Mouse (Mus musculus): ENCODE data around the gene Fscn2. TPM values are rescaled to one million over a fixed set of nuclear protein-coding genes. Genes with fewer than 3 reads are reported as not detected.

Fscn2 gene
- polyA plus RNA-seq, 1 experiment = 1.7 TPM

DNA sequence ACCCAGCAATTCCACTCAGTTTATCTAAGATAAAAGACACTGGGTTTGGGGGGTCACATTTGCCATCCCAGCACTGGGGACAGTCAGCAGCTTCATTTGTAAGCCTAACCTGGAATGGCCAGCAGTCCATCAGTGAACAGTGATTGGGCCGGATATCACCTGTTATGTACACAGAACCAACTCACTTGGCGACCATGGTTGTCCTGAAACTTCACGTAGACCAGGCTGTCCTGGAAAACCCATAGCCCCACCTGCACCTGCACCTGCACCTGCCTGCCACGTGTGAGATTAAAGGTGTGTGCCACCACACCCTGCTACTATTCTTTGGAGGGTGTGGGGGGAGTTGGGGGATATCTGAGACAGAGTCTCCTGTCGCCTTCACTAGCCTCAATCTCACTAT, 42.0 kb upstream of the Fscn2 start:
- H3K9me3 ChIP-seq = 0 out of 2 replicates have a peak, but pooled peaks cover 4% of the 10 kb centered on the region
- H3K27me3 ChIP-seq (replicated peaks) = no peaks in the 10 kb centered on the region
- H3K36me3 ChIP-seq (replicated peaks; ENCODE audit: low read length) = no peaks in the 10 kb centered on the region
- no peak for TF ChIP-seq GATA1 (IDR thresholded peaks at IDR 0.05; ENCODE audit: borderline replicate concordance, low read length)
- TF ChIP-seq FLI1 (IDR thresholded peaks at IDR 0.05; ENCODE audit: low read length) = no peak
- H3K4me3 ChIP-seq (replicated peaks) = no peak overlapping the region
- peaks cover 30% of the 10 kb centered on the region for H3K4me1 ChIP-seq

DNA sequence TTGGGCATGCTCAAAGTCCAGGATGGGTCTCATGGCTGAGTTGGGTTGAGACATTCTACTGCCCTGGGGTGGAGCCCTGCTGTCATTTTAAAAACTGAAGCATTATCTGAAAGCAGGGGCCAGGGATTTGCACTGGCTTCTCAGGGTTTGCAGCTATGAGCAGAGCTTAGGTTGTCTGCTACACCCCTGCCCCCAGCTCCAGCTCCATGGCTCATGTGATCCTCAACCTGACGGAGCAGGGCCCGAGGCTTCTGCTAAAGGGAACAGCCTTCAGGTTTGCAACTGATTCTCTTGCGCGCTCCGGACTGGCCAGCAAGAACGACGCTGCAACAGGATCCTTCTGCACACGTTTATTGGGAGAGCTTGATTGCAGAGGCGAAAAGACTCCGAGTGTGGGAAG, 41.2 kb upstream of the Fscn2 start:
- Histone ChIP-seq H3K4me1 (peaks cover 22% of the 10 kb centered on the region), H3K27me3 (replicated peaks) (no peaks in the 10 kb centered on the region), H3K4me3 (replicated peaks) (no peak overlapping the region), H3K9me3 (0 out of 2 replicates have a peak, but pooled peaks cover 4% of the 10 kb centered on the region), H3K36me3 (replicated peaks; ENCODE audit: low read length) (no peaks in the 10 kb centered on the region)
- TF ChIP-seq FLI1 (IDR thresholded peaks at IDR 0.05; ENCODE audit: low read length) (no peak), GATA1 (IDR thresholded peaks at IDR 0.05; ENCODE audit: borderline replicate concordance, low read length) (no peak)

DNA sequence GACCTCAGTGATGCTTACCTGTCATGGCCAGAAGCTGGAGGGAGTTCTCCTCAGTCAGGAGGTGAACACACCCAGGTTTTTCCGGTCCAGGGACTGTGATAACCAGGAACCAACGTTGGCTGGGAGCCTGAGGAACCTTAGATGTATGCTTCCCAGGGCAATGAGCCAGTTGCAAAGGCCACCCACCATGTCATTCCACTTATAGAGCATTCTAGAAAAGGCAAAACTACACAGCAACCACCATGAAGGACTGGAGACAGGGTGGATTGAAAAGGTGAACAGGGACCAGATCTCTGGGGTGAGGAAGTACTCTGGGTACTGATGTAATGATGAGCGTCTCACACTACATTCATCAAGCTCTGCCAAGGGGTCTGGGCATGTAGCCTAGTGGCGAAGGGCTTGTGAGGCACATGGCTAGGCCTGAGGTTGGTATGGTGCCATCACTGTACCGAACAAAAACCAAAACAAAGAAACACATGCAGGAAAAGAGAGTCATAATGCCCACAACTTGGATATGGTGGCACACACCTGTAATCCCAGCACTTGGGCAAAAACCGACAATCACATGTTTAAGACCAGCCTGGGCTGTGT, 25.8 kb upstream of the Fscn2 start:
- H3K36me3 ChIP-seq (replicated peaks; ENCODE audit: low read length) = no peaks in the 10 kb centered on the region
- no peaks in the 10 kb centered on the region for H3K27me3 ChIP-seq (replicated peaks)
- H3K4me3 ChIP-seq (replicated peaks) = no peak overlapping the region
- no peak for TF ChIP-seq FLI1 (IDR thresholded peaks at IDR 0.05; ENCODE audit: low read length)
- TF ChIP-seq GATA1 (IDR thresholded peaks at IDR 0.05; ENCODE audit: borderline replicate concordance, low read length) = no peak
- H3K9me3 ChIP-seq = peaks cover 15% of the 10 kb centered on the region
- H3K4me1 ChIP-seq = peaks cover 15% of the 10 kb centered on the region

GRCm38 (mm10) chr11:120337447-120337846, 23.9 kb upstream of the Fscn2 start:
- H3K4me1 ChIP-seq = peaks cover 15% of the 10 kb centered on the region
- no peak overlapping the region for H3K4me3 ChIP-seq (replicated peaks)
- H3K9me3 ChIP-seq = peaks cover 18% of the 10 kb centered on the region
- no peak for TF ChIP-seq FLI1 (IDR thresholded peaks at IDR 0.05; ENCODE audit: low read length)
- TF ChIP-seq GATA1 (IDR thresholded peaks at IDR 0.05; ENCODE audit: borderline replicate concordance, low read length) = no peak
- no peaks in the 10 kb centered on the region for H3K36me3 ChIP-seq (replicated peaks; ENCODE audit: low read length)
- no peaks in the 10 kb centered on the region for H3K27me3 ChIP-seq (replicated peaks)

- Histone ChIP-seq H3K9me3 (peaks cover 18% of the 10 kb centered on the region), H3K4me1 (peaks cover 16% of the 10 kb centered on the region)
Measured at GRCm38 (mm10) chr11:120338786-120339185, 22.5 kb upstream of the Fscn2 start.

DNA sequence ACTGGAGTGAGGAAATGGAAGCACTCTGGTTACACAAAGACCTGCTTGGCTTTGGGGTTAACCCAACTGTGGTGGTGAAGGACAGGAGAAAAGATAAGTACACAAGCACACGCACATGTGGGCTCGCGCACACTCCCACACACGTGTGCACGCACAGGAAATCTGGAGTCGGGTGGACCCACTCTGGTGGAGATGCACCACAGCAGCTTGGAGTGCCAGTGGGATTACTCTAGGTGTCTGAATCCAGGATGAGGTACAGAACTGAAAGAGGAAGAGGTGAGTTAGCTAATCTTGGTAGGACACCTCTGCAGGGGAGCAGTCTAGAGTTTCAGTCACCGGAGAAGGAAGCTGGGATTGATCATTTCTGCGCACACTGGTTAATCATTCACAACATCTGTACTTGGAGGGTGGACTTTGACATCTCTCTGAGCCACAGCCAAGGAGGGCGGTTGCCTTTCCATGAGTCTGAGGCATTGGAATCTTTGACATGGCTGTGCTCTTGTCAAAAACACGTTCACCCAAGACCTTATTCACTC, 21.3 kb upstream of the Fscn2 start:
- no peaks in the 10 kb centered on the region for H3K27me3 ChIP-seq (replicated peaks)
- H3K4me3 ChIP-seq (replicated peaks) = no peak overlapping the region
- H3K36me3 ChIP-seq (replicated peaks; ENCODE audit: low read length) = peaks cover 6% of the 10 kb centered on the region
- TF ChIP-seq FLI1 (IDR thresholded peaks at IDR 0.05; ENCODE audit: low read length) (no peak), GATA1 (IDR thresholded peaks at IDR 0.05; ENCODE audit: borderline replicate concordance, low read length) (no peak)
- peaks cover 14% of the 10 kb centered on the region; the same call in 1 of the 2 replicates for H3K9me3 ChIP-seq
- peaks cover 19% of the 10 kb centered on the region for H3K4me1 ChIP-seq

More at GRCm38 (mm10) chr11:120338786-120339185, 22.5 kb upstream of the Fscn2 start:
- Histone ChIP-seq H3K4me3 (replicated peaks) (no peak overlapping the region), H3K27me3 (replicated peaks) (no peaks in the 10 kb centered on the region), H3K36me3 (replicated peaks; ENCODE audit: low read length) (no peaks in the 10 kb centered on the region)
- TF ChIP-seq FLI1 (IDR thresholded peaks at IDR 0.05; ENCODE audit: low read length) (no peak), GATA1 (IDR thresholded peaks at IDR 0.05; ENCODE audit: borderline replicate concordance, low read length) (no peak)

DNA sequence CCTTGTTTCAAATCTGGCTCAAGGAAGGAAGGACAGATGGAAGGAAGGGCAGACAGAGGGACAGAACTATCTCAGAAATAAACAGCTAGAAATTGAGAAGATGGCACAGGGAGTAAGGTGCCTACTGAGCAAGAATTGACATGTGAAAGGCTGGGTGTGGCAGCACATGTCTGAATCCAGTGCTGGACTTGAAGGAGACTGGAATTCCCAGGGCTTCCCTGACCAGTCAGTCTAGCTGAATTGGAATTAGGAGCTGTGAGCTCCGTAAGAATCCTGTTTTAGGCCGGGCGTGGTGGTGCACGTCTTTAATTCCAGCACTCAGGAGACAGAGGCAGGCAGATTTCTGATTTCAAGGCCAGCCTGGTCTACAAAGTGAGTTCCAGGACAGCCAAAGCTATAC, 19.7 kb upstream of the Fscn2 start:
- TF ChIP-seq FLI1 (IDR thresholded peaks at IDR 0.05; ENCODE audit: low read length) (no peak), GATA1 (IDR thresholded peaks at IDR 0.05; ENCODE audit: borderline replicate concordance, low read length) (no peak)

GRCm38 (mm10) chr11:120342656-120343160, 18.6 kb upstream of the Fscn2 start:
- Histone ChIP-seq H3K4me3 (replicated peaks) (no peak overlapping the region), H3K36me3 (replicated peaks; ENCODE audit: low read length) (peaks cover 23% of the 10 kb centered on the region), H3K27me3 (replicated peaks) (no peaks in the 10 kb centered on the region), H3K4me1 (peaks cover 22% of the 10 kb centered on the region), H3K9me3 (peaks cover 7% of the 10 kb centered on the region; the same call in 1 of the 2 replicates)
- no peak for TF ChIP-seq GATA1 (IDR thresholded peaks at IDR 0.05; ENCODE audit: borderline replicate concordance, low read length)
- no peak for TF ChIP-seq FLI1 (IDR thresholded peaks at IDR 0.05; ENCODE audit: low read length)

More for the DNA sequence above, 19.7 kb upstream of the Fscn2 start:
- H3K9me3 ChIP-seq = peaks cover 7% of the 10 kb centered on the region; the same call in 1 of the 2 replicates
- H3K4me3 ChIP-seq (replicated peaks) = no peak overlapping the region
- H3K27me3 ChIP-seq (replicated peaks) = no peaks in the 10 kb centered on the region
- peaks cover 21% of the 10 kb centered on the region for H3K4me1 ChIP-seq
- H3K36me3 ChIP-seq (replicated peaks; ENCODE audit: low read length) = peaks cover 16% of the 10 kb centered on the region

DNA sequence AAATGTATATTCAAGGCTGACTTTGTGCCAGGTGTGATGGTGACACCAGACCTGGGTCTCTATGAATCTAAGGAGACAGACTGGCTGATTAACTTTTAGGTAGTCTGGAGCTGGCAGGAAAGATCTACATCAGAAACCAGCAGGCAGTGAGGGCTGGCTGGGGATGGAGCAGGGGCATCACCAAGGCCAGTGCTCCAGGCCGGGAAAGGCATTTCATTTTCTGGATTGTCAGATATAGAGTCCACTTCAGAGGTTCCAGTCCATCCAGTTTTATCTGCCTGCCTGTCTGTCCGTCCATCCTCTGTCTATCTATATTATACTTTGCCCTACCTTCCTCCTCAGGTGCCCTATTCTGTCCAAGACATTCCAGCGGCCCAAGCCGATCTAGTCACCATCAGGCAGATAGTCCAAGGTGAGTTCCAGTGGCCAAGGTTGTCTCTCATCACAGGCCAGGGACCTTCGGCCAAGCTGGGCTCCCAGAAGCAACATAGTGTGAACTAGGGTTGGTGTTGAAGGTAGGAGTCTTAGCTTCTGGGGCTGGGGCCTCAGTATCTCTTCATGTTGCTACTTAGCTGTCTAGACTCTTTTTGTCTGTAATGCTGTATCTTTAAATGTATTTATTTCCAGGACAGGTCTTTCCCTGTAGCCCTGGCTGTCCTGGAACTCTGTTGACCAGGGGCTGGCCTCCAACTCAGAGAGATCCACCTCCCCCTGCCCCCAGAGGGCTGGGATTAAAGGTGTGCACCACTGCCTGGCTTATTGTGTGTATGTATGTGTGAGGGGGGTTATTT, 17.6 kb upstream of the Fscn2 start:
- H3K4me3 ChIP-seq (replicated peaks) = peak overlapping the region; percentile 8
- H3K4me1 ChIP-seq = peaks cover 22% of the 10 kb centered on the region
- no peak for TF ChIP-seq GATA1 (IDR thresholded peaks at IDR 0.05; ENCODE audit: borderline replicate concordance, low read length)
- no peak for TF ChIP-seq FLI1 (IDR thresholded peaks at IDR 0.05; ENCODE audit: low read length)
- peaks cover 28% of the 10 kb centered on the region for H3K36me3 ChIP-seq (replicated peaks; ENCODE audit: low read length)
- peaks cover 7% of the 10 kb centered on the region; the same call in 1 of the 2 replicates for H3K9me3 ChIP-seq
- H3K27me3 ChIP-seq (replicated peaks) = no peaks in the 10 kb centered on the region
